Mouse (Mus musculus) limb, embryonic 11.5 days (tissue): Measurements from ENCODE around the gene Vopp1. TPM values are rescaled to one million over a fixed set of nuclear protein-coding genes. Genes with fewer than 3 reads are reported as not detected.

Experiments used
- ATAC-seq: fragments of 200-750 bp; cut with Nextera tagmentation; 2 replicates; pipeline ENCODE4 v1.8.0; 2017; ENCODE audit warnings: low read depth; ENCODE audit not compliant: insufficient number of reproducible peaks, low FRiP score, low TSS enrichment
- DNase-seq: peaks from one replicate; pipeline ENCODE4 v3.0.0-alpha.2; 2015; ENCODE audit warnings: low spot score
- H3K27ac ChIP-seq: fragments of 300-500 bp; sonication (generic); replicated peaks from 2 replicates; pipeline ENCODE4 v1.5.1; 2014; ENCODE audit warnings: low read depth, mild to moderate bottlenecking, low read length
- H3K27me3 ChIP-seq: fragments of 300-500 bp; sonication (generic); 2 replicates; pipeline ENCODE4 v1.6.1; 2014; ENCODE audit warnings: mild to moderate bottlenecking, low read length, mixed read lengths; ENCODE audit not compliant: control insufficient read depth, insufficient read depth
- H3K36me3 ChIP-seq: fragments of 300-500 bp; sonication (generic); 2 replicates; pipeline ENCODE4 v1.6.1; 2014; ENCODE audit warnings: mild to moderate bottlenecking, low read length, moderate library complexity, mixed read lengths; ENCODE audit not compliant: control insufficient read depth, insufficient read depth
- H3K4me1 ChIP-seq: fragments of 300-500 bp; sonication (generic); 2 replicates; pipeline ENCODE4 v1.6.1; 2014; ENCODE audit warnings: low read length, mixed read lengths; ENCODE audit not compliant: control insufficient read depth, insufficient read depth
- H3K4me2 ChIP-seq: fragments of 300-500 bp; sonication (generic); 2 replicates; pipeline ENCODE4 v1.6.1; 2014; ENCODE audit warnings: low read depth, mild to moderate bottlenecking, moderate library complexity; ENCODE audit not compliant: severe bottlenecking
- H3K4me3 ChIP-seq: fragments of 300-500 bp; sonication (generic); 2 replicates; pipeline ENCODE4 v1.5.1; 2014; ENCODE audit warnings: low read depth, low read length
- H3K9ac ChIP-seq: fragments of 300-500 bp; sonication (generic); 2 replicates; pipeline ENCODE4 v1.6.1; 2014; ENCODE audit warnings: mild to moderate bottlenecking, low read length
- H3K9me3 ChIP-seq: fragments of 300-500 bp; sonication (generic); 2 replicates; pipeline ENCODE4 v1.6.1; 2016; ENCODE audit warnings: low read length; ENCODE audit not compliant: control insufficient read depth
- WGBS: fragments of 180-500 bp; shearing (Covaris S2); extraction: QIAGEN DNeasy Blood & Tissue Kit; methylation state at CpG from one replicate; pipeline ENCODE4 v1.1.7; 2014; 5-methylcytosine and 5-hydroxymethylcytosine counted together
- polyA plus RNA-seq: library from polyadenylated mRNA; unstranded; fragments of >200 nt; fragmentation: Nextera tagmentation; extraction: Ambion mirVana; gene quantifications from 2 replicates; pipeline ENCODE4 v1.2.1, GENCODE M21; 2014

Vopp1 gene
- polyA plus RNA-seq, 1 experiment from 2014 or later = 37.1 TPM

- DNase-seq (peak; percentile 47), ATAC-seq (peak; percentile 88)
- Histone ChIP-seq H3K9ac (no peak overlapping the region), H3K27ac (no peak overlapping the region), H3K27me3 (no peaks in the 10 kb centered on the region), H3K9me3 (no peaks in the 10 kb centered on the region), H3K4me3 (no peak overlapping the region), H3K4me2 (peak overlapping the region; percentile 35; the same call in 1 of the 2 replicates), H3K4me1 (peaks cover 3% of the 10 kb centered on the region; the same call in 1 of the 2 replicates), H3K36me3 (no peaks in the 10 kb centered on the region)
- WGBS = 71% methylated on average over 5 of the region's 5 CpGs
These were observed 2.1 kb downstream of the Vopp1 start for GRCm38 (mm10) chr6:57822648-57823410.

- Histone ChIP-seq H3K27ac (no peak overlapping the region), H3K4me3 (no peak overlapping the region), H3K27me3 (no peaks in the 10 kb centered on the region), H3K36me3 (no peaks in the 10 kb centered on the region), H3K9ac (no peak overlapping the region), H3K9me3 (no peaks in the 10 kb centered on the region), H3K4me1 (no peaks in the 10 kb centered on the region), H3K4me2 (no peak overlapping the region)
- 91% methylated on average over 2 of the region's 2 CpGs for WGBS
- no peak for DNase-seq
- ATAC-seq = no peak
These were observed 10.5 kb downstream of the Vopp1 start for GRCm38 (mm10) chr6:57814436-57814940.

- no peak overlapping the region for H3K4me2 ChIP-seq
- no peak for ATAC-seq
- WGBS = 90% methylated on average over 3 of the region's 3 CpGs
These were observed 12.9 kb downstream of the Vopp1 start for GRCm38 (mm10) chr6:57811748-57812730.

GRCm38 (mm10) chr6:57805218-57806069 lies 19.5 kb downstream of the Vopp1 start:
- H3K9ac ChIP-seq = no peak overlapping the region
- H3K4me2 ChIP-seq = no peak overlapping the region
- DNase-seq = no peak
- H3K27me3 ChIP-seq = no peaks in the 10 kb centered on the region
- H3K4me3 ChIP-seq = no peak overlapping the region
- H3K36me3 ChIP-seq = no peaks in the 10 kb centered on the region
- no peaks in the 10 kb centered on the region for H3K4me1 ChIP-seq
- no peak overlapping the region for H3K27ac ChIP-seq
- ATAC-seq = no peak
- H3K9me3 ChIP-seq = no peaks in the 10 kb centered on the region
- 90% methylated on average over 5 of the region's 5 CpGs for WGBS

More at GRCm38 (mm10) chr6:57811748-57812730, 12.9 kb downstream of the Vopp1 start:
- Histone ChIP-seq H3K9me3 (no peaks in the 10 kb centered on the region), H3K27ac (no peak overlapping the region), H3K36me3 (no peaks in the 10 kb centered on the region), H3K4me3 (no peak overlapping the region), H3K9ac (no peak overlapping the region), H3K27me3 (no peaks in the 10 kb centered on the region), H3K4me1 (no peaks in the 10 kb centered on the region)
- DNase-seq = no peak

- H3K9me3 ChIP-seq = no peaks in the 10 kb centered on the region
- DNase-seq = no peak
- no peak for ATAC-seq
- no peak overlapping the region for H3K4me3 ChIP-seq
- H3K4me2 ChIP-seq = no peak overlapping the region
- H3K27me3 ChIP-seq = no peaks in the 10 kb centered on the region
- no peaks in the 10 kb centered on the region for H3K4me1 ChIP-seq
- H3K27ac ChIP-seq = no peak overlapping the region
- no peaks in the 10 kb centered on the region for H3K36me3 ChIP-seq
- H3K9ac ChIP-seq = no peak overlapping the region
- 83% methylated on average over 2 of the region's 2 CpGs for WGBS
These were observed 21.8 kb downstream of the Vopp1 start for GRCm38 (mm10) chr6:57803130-57803529.

GRCm38 (mm10) chr6:57798986-57799385 lies 26.0 kb downstream of the Vopp1 start:
- 84% methylated on average over 1 of the region's 1 CpGs for WGBS
- Histone ChIP-seq H3K4me3 (no peak overlapping the region), H3K36me3 (no peaks in the 10 kb centered on the region), H3K4me2 (no peak overlapping the region), H3K27me3 (no peaks in the 10 kb centered on the region), H3K9ac (no peak overlapping the region), H3K27ac (no peak overlapping the region), H3K9me3 (no peaks in the 10 kb centered on the region), H3K4me1 (no peaks in the 10 kb centered on the region)
- ATAC-seq (no peak), DNase-seq (no peak)

- Histone ChIP-seq H3K27me3 (no peaks in the 10 kb centered on the region), H3K9me3 (no peaks in the 10 kb centered on the region), H3K4me3 (no peak overlapping the region), H3K4me1 (no peaks in the 10 kb centered on the region), H3K36me3 (no peaks in the 10 kb centered on the region), H3K27ac (no peak overlapping the region), H3K9ac (no peak overlapping the region), H3K4me2 (no peak overlapping the region)
- no peak for DNase-seq
- WGBS = 87% methylated on average over 3 of the region's 3 CpGs
- no peak for ATAC-seq
These were observed 28.0 kb downstream of the Vopp1 start for GRCm38 (mm10) chr6:57796853-57797423.
